Mouse (Mus musculus) liver, adult 2 months (tissue): ENCODE results near the gene Pafah2.

ENCODE experiments used
- CTCF ChIP-seq: fragments of 200-500 bp; IDR thresholded peaks from 2 replicates; pipeline ENCODE4 v1.5.1; 2011; ENCODE audit warnings: low read depth, low read length, control low read depth
- POLR2A ChIP-seq: fragments of 200-500 bp; IDR thresholded peaks from 2 replicates; pipeline ENCODE4 v1.6.1; 2011; ENCODE audit warnings: low read length, control low read depth; ENCODE audit not compliant: insufficient read depth; ENCODE audit errors: extremely low read depth

DNA sequence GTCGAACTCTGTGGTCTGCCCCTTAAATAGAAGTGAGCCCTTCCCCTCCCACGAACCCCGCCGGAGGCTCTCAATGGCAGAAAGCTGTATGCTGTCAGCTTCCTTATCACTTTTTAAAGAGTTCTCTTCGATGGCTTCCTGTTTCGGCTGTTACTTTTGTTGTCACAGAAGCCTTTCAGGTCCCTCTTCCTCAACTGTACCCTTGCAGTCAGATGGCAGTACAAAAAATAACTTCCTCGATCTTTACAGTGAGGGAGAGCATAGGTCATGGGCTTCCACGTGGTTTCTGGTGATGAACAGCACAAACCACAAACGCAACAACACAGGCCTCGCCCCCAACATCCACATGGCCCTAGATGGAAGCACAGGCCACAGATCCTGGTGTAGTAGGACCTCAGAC, 64.2 kb downstream of the Pafah2 start:
- TF ChIP-seq CTCF (no peak), POLR2A (no peak)
